Mouse (Mus musculus): Measurements from ENCODE around the gene Stxbp5.

Gene Stxbp5

DNA sequence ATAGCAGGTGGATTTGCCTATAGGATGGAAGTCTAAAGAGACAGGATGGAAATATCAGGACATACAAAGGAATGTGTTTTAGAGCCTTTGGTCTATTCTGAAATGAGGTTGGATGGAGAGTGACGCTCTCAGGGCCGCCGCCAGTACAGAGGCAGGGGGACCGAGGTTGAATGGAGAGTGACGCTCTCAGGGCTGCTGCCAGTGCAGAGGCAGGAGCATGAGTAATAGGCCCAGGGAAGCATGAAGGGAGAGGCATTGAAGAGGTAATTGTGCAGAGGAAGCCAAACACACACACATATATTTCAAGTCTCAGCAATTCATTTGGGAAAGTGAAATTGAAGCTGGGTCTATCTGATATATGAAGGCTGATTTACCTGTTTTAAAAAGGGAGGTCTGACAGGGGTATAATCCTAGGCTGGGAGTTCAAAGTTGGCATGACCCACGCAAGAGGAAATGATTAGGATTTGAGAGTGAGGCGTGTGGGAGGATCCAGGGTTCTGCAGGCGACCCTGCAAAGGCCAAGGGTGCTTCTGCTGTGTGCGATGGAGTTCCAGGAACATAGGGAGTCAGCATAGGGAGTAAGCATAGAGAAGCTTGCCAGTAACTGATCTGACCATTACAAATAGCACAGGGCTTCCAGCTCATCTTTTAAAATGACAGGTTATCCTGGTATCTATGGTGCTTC, 168.7 kb downstream of the Stxbp5 start:
- DNase-seq: no peak

DNA sequence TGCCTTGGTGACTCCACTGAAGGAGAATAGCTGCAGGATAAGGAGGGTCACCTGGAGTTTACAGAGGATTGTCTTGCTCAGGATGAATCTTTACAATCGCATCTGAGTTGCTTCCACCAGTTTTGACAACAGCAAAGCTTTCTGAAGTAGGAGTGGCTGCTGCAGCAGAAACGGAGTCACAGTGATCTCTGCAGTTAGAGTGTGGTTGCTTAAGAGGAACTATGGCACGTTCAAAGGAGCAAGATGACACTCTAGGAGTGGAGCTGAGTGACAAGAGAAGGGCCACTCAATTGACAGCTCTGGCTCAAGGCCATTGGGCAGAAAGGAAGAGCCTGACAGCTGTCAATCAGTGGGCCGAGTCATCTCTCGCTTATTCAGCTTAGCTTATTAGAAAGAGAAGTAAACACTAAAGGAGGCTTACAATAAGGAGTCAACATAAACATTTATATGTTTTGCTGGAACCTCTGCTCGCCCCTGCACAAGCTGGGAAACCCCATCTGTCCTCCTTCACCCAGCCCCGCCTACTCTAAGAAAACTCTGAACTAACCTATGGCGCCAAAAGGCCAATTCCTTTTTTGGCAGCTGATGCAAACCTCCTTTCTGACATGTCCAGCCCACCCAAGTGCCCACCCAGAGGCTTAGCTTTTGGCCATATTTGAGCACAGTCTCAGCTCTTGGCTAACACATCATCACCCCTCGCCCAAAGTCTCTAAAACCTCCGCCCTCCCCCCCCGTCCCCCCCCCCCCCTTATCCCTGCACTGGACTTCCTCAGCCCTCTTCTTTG, 178.2 kb downstream of the Stxbp5 start:
- DNase-seq: no peak

- no peak for DNase-seq
Observed at GRCm38 (mm10) chr10:9720027-9720426, 180.9 kb downstream of the Stxbp5 start.

- DNase-seq: no peak
Observed at GRCm38 (mm10) chr10:9718086-9718485, 182.8 kb downstream of the Stxbp5 start.
